Mouse (Mus musculus) heart, postnatal 25 days (tissue): Measurements from ENCODE around the gene Arl15. TPM values are rescaled to one million over a fixed set of nuclear protein-coding genes. Genes with fewer than 3 reads are reported as not detected.

Experiments used
- total RNA-seq, 2 experiments: library from RNA; stranded (reverse); gene quantifications; 2 replicates each; pipeline ENCODE4 v1.2.3; 2021

Gene Arl15
- total RNA-seq, 2 experiments from 2014 or later = 8.5 to 9.4 TPM

Other genes with a start within 250 kb of the Arl15 start
- gene Snx18, start 175.9 kb upstream of the Arl15 start, total RNA-seq = 10 to 100 TPM; 22.6 to 23.6 TPM
- 10 to 100 TPM; 18.4 to 22.7 TPM for gene Hspb3, start 130.8 kb upstream of the Arl15 start, total RNA-seq